Comparison of ENCODE assay signal across 13 mouse cellular contexts in genomic region chr1:186013413-186013812, GRCm38 (mm10).
DNase-seq lines count a peak whose midpoint lies in the region; ATAC-seq and TF ChIP-seq lines count a peak whose summit lies in the region.
"Had no signal": no experiment of that assay in that cellular context is flagged by ENCODE, and none has a peak within 500 bp of the region (broad histone marks: within the 10 kb centered on the region; RNA-seq: fewer than 3 reads in every experiment).

No protein-coding gene starts in this region.

- H3K4me1 ChIP-seq in heart, adult 2 months (ENCODE audit: control insufficient read depth, insufficient read depth, low read length), result no peaks in the 10 kb centered on the region
- H3K4me1 ChIP-seq in heart, embryonic 11.5 days (ENCODE audit: control insufficient read depth, insufficient read depth, low read length), result no peaks in the 10 kb centered on the region
- H3K4me1 ChIP-seq in midbrain, postnatal 0 days (ENCODE audit: insufficient read depth, low read length), result no peaks in the 10 kb centered on the region
- H3K4me1 ChIP-seq in midbrain, embryonic 10.5 days, result no peaks in the 10 kb centered on the region
- H3K4me1 ChIP-seq: forebrain, embryonic 13.5 days had no signal

- TF ChIP-seq EP300 in heart, adult 2 months (IDR thresholded peaks at IDR 0.05; ENCODE audit: insufficient read depth, low read depth, low read length), result no peak

- no peak overlapping the region for H3K4me3 ChIP-seq in heart, adult 2 months
- H3K4me3 ChIP-seq in heart, embryonic 11.5 days (ENCODE audit: low read depth, low read length), result no peak overlapping the region
- H3K4me3 ChIP-seq in layer of hippocampus, adult 2 months, result no peak overlapping the region
- no peak overlapping the region for H3K4me3 ChIP-seq in midbrain, postnatal 0 days (ENCODE audit: low read depth, low read length)
- H3K4me3 ChIP-seq in midbrain, embryonic 10.5 days, result no peak overlapping the region
- H3K4me3 ChIP-seq: forebrain, embryonic 13.5 days had no signal

- no peak for DNase-seq in heart, adult 2 months
- DNase-seq in layer of hippocampus, adult 2 months (ENCODE audit: low spot score in 2 of 2), result no peak
- no peak for DNase-seq in layer of hippocampus, postnatal 14 days (ENCODE audit: low spot score in 2 of 2)
- no peak for DNase-seq in midbrain, postnatal 0 days (ENCODE audit: low spot score)
- DNase-seq in midbrain, embryonic 10.5 days (ENCODE audit: low spot score), result no peak
- DNase-seq in adrenal gland, adult (ENCODE audit: inconsistent age in 2 of 2, low spot score in 1 of 2), result no peak
- DNase-seq: cerebellum, postnatal 25 days; lung, adult 18-20 months; right cerebral cortex, adult 18-20 months had no signal

- no peaks in the 10 kb centered on the region for H3K27me3 ChIP-seq in heart, adult 2 months (ENCODE audit: control insufficient read depth, insufficient read depth, low read length)
- H3K27me3 ChIP-seq in heart, embryonic 11.5 days (ENCODE audit: control insufficient read depth, insufficient read depth, low read length), result no peaks in the 10 kb centered on the region
- H3K27me3 ChIP-seq in midbrain, postnatal 0 days (ENCODE audit: insufficient read depth, low read length), result no peaks in the 10 kb centered on the region
- no peaks in the 10 kb centered on the region for H3K27me3 ChIP-seq in midbrain, embryonic 10.5 days (ENCODE audit: low read depth, poor library complexity, severe bottlenecking)
- H3K27me3 ChIP-seq: forebrain, embryonic 13.5 days had no signal

- no peaks in the 10 kb centered on the region for H3K36me3 ChIP-seq in heart, adult 2 months (ENCODE audit: control insufficient read depth, insufficient read depth, low read length)
- H3K36me3 ChIP-seq in heart, embryonic 11.5 days (ENCODE audit: control insufficient read depth, insufficient read depth, low read length), result no peaks in the 10 kb centered on the region
- H3K36me3 ChIP-seq in midbrain, postnatal 0 days (ENCODE audit: insufficient read depth, low read length), result no peaks in the 10 kb centered on the region
- H3K36me3 ChIP-seq in midbrain, embryonic 10.5 days, result no peaks in the 10 kb centered on the region

- H3K9ac ChIP-seq in heart, adult 2 months (ENCODE audit: low read depth, low read length), result no peak overlapping the region
- H3K9ac ChIP-seq in heart, embryonic 11.5 days (ENCODE audit: low read depth, low read length), result no peak overlapping the region
- H3K9ac ChIP-seq in midbrain, postnatal 0 days (replicated peaks; ENCODE audit: low read length, poor library complexity, severe bottlenecking), result no peak overlapping the region
- H3K9ac ChIP-seq: forebrain, embryonic 13.5 days had no signal

- 78% methylated on average over 1 of the region's 1 CpGs for WGBS in heart, adult 2 months
- 79% methylated on average over 1 of the region's 1 CpGs for WGBS in heart, embryonic 11.5 days (ENCODE audit: insufficient replicate concordance)
- WGBS in midbrain, postnatal 0 days, result 89% methylated on average over 1 of the region's 1 CpGs
- WGBS in midbrain, embryonic 10.5 days, result 76% methylated on average over 1 of the region's 1 CpGs

- H3K9me3 ChIP-seq in heart, embryonic 11.5 days (replicated peaks; ENCODE audit: control insufficient read depth, low read length), result no peaks in the 10 kb centered on the region
- no peaks in the 10 kb centered on the region for H3K9me3 ChIP-seq in midbrain, postnatal 0 days (ENCODE audit: low read length)
- H3K9me3 ChIP-seq in midbrain, embryonic 10.5 days (replicated peaks), result no peaks in the 10 kb centered on the region
- H3K9me3 ChIP-seq: forebrain, embryonic 13.5 days had no signal

- no peak overlapping the region for H3K27ac ChIP-seq in heart, adult 2 months
- H3K27ac ChIP-seq in heart, embryonic 11.5 days (ENCODE audit: low read depth, low read length), result no peak overlapping the region
- H3K27ac ChIP-seq in layer of hippocampus, adult 2 months, result no peak overlapping the region
- no peak overlapping the region for H3K27ac ChIP-seq in midbrain, postnatal 0 days (ENCODE audit: low read depth, low read length)
- no peak overlapping the region for H3K27ac ChIP-seq in midbrain, embryonic 10.5 days (replicated peaks)
- H3K27ac ChIP-seq: forebrain, embryonic 13.5 days had no signal

- H3K79me2 ChIP-seq in heart, adult 2 months (replicated peaks; ENCODE audit: control insufficient read depth, insufficient read depth, low read length), result no peaks in the 10 kb centered on the region

- intact Hi-C loops in heart, adult 2 months (cut with DNase I), result no loop called here

- no peak for ATAC-seq in heart, embryonic 11.5 days (replicated peaks; ENCODE audit: insufficient number of reproducible peaks, low FRiP score, low TSS enrichment)
- ATAC-seq in midbrain, postnatal 0 days (ENCODE audit: low FRiP score), result no peak
- no peak for ATAC-seq in megakaryocyte progenitor cell, adult 5-6 weeks (replicated peaks; ENCODE audit: poor library complexity)
- ATAC-seq: forebrain, embryonic 13.5 days; inflammation-experienced regulatory T-cells, adult 6 months had no signal

- no peak for TF ChIP-seq POLR2A in heart, adult 2 months (IDR thresholded peaks at IDR 0.05; ENCODE audit: insufficient read depth, low read depth, low read length)

- TF ChIP-seq CTCF in heart, adult 2 months (IDR thresholded peaks at IDR 0.05), result peak; percentile 32
- peak; percentile 41 for TF ChIP-seq CTCF in layer of hippocampus, adult 2 months (conservative IDR thresholded peaks at IDR 0.05)
- peak; percentile 36 for TF ChIP-seq CTCF in midbrain, postnatal 0 days (IDR thresholded peaks at IDR 0.05)

- no peak overlapping the region for H3K4me2 ChIP-seq in heart, embryonic 11.5 days
- H3K4me2 ChIP-seq in midbrain, postnatal 0 days (ENCODE audit: low read depth, low read length, poor library complexity, severe bottlenecking), result no peak overlapping the region
- H3K4me2 ChIP-seq: forebrain, embryonic 13.5 days had no signal
